Mouse (Mus musculus): Measurements from ENCODE around the gene Dagla. TPM values are rescaled to one million over a fixed set of nuclear protein-coding genes. Genes with fewer than 3 reads are reported as not detected.

The Dagla gene
- polyA plus RNA-seq, 1 experiment: 24.8 TPM

GRCm38 (mm10) chr19:10235784-10236565 lies 68.7 kb downstream of the Dagla start:
- TF ChIP-seq POLR2A (IDR thresholded peaks at IDR 0.05; ENCODE audit: borderline replicate concordance, extremely low read depth, insufficient read depth, insufficient read length, poor library complexity, severe bottlenecking) (no peak), CTCF (IDR thresholded peaks at IDR 0.05; ENCODE audit: borderline replicate concordance, extremely low read depth, insufficient read depth, insufficient read length) (no peak)
- DNase-seq (ENCODE audit: low read depth): no peak

DNA sequence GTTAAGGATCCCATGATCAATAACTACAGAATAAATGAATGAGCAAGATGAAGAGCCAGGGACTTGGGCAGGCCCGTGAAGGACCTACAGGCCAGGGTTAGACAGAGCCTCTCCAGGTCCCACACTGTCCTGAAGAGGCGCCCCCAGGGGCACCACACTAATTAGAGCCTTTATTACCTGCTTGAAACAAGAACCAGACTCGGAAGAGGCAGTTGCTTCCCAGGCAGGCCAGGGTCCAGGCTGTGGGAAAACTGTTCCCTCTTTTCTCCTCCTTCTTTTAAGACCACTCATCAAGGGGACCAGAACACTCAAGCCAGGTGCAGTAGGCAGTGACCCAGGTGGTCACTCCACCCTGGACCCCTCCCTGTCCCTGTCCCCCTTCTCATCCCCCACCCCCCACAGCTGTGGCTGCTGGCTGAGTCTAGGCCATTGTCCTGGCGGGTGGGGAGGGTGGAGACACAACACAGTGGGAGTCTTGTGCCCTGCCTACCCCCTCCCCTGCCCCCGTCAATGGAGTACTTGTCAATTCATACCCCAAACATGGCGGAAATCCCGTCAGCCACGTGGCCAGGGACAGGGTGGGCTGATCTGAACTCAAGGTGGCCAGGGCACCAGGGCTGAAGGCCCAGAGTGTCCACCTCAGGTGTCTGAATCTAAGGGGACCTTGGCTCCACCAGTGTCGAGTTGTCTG lies 72.2 kb downstream of the Dagla start:
- TF ChIP-seq POLR2A (IDR thresholded peaks at IDR 0.05; ENCODE audit: borderline replicate concordance, extremely low read depth, insufficient read depth, insufficient read length, poor library complexity, severe bottlenecking) (no peak), CTCF (IDR thresholded peaks at IDR 0.05; ENCODE audit: borderline replicate concordance, extremely low read depth, insufficient read depth, insufficient read length) (no peak)
- DNase-seq (ENCODE audit: low read depth): no peak

- no peak for DNase-seq (ENCODE audit: low read depth)
- TF ChIP-seq POLR2A (IDR thresholded peaks at IDR 0.05; ENCODE audit: borderline replicate concordance, extremely low read depth, insufficient read depth, insufficient read length, poor library complexity, severe bottlenecking) (no peak), CTCF (IDR thresholded peaks at IDR 0.05; ENCODE audit: borderline replicate concordance, extremely low read depth, insufficient read depth, insufficient read length) (no peak)
These were observed 72.8 kb downstream of the Dagla start for GRCm38 (mm10) chr19:10231871-10232270.

DNA sequence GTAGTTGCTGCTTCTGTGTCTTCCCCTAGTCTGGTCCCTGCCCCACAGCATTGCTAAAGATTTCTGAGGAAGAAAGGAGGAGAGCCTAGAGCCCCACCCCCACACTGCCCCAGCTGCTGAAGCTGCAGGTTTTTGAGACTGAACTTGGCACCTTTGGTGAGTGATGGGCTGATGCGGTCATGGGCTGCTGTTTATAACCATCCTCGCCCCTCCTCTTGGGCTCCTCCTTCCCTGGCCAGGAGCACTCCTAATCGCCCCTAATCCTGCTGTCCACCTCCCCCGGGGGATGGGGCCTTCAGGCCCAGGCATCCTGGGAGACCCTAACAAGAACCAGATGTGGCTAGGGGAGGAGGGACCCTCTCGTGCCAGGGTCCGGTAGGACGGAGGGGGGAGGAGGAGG lies 73.7 kb downstream of the Dagla start:
- TF ChIP-seq POLR2A (IDR thresholded peaks at IDR 0.05; ENCODE audit: borderline replicate concordance, extremely low read depth, insufficient read depth, insufficient read length, poor library complexity, severe bottlenecking) (no peak), CTCF (IDR thresholded peaks at IDR 0.05; ENCODE audit: borderline replicate concordance, extremely low read depth, insufficient read depth, insufficient read length) (no peak)
- DNase-seq (ENCODE audit: low read depth): no peak

DNA sequence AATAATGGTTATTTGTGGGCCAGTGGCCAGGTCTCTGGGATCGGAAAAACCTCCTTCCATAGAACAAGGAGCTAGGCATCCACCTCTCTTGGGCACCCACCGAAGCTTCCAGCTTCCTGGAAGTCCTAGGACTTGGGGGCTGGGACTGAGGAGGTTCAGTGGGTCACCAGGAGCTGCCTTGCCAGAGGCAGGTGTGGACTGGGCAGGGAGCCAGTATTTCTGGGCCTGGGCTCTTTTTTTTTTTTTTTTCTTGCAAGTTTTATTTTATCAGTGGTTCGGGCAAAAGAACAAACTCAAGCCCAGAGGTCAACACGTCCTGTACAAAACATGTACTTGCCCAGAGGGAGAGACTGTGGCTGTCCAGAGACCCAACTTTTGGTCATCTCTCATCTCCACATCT lies 78.9 kb downstream of the Dagla start:
- TF ChIP-seq POLR2A (IDR thresholded peaks at IDR 0.05; ENCODE audit: borderline replicate concordance, extremely low read depth, insufficient read depth, insufficient read length, poor library complexity, severe bottlenecking) (no peak), CTCF (IDR thresholded peaks at IDR 0.05; ENCODE audit: borderline replicate concordance, extremely low read depth, insufficient read depth, insufficient read length) (no peak)
- DNase-seq (ENCODE audit: low read depth): no peak

DNA sequence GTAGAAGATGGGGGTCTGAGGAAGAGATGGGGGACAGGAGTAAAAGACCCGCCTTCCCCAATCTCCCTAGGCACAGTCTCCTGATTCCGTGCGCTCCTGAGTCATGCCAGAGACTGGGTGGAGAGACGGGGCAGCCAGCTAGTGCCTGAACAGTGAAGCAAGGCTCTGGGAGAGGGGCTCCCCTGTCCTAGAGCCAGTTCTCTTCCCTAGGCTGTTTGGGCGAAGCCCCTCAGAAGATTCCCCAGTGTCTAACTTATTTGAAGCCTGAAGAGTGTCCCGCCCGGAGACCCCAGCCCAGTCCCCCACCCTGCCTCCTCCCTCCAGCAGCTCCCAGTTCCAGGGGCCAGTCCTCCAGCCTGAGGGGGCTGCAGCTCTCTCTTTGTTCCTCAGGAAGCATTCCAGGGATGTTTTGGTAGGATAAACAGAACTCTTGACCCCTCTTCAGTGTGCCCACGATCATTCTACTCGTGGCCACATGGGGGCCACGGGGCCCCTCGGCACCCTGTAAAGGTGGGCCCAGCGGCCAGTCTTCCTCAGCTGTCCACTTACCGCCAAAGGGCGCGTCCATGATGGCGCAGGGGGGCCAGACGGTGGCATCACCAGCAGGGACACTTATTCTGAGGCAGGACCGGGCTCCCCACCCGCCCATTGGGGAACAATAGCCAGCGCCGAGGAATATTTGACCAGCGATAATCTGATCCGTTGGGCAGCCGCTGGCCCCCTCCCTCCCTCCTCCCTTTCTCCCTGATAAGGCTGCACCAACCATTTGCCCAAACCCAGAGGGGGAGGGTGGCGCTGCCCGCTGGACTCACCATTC lies 79.8 kb downstream of the Dagla start:
- DNase-seq (ENCODE audit: low read depth): no peak
- TF ChIP-seq CTCF (IDR thresholded peaks at IDR 0.05; ENCODE audit: borderline replicate concordance, extremely low read depth, insufficient read depth, insufficient read length): no peak

DNA sequence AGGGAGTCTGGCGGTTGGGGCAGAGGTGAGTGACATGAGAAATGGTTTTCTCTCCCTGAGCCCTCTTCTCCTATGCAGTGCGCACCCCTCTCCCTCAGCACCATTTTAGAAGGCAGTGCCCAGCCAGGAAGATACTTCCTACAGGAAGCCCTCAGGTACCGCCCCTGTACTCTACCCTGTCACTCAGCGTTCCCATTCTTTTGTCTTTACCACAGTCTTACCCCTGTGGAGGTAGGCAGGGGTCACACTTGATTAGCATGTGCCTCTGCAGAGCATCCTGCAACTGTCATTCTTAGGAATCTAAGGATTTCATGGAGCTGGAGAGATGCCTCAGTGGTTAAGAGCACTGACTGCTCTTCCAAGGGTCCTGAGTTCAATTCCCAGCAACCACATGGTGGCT lies 81.1 kb downstream of the Dagla start:
- TF ChIP-seq POLR2A (IDR thresholded peaks at IDR 0.05; ENCODE audit: borderline replicate concordance, extremely low read depth, insufficient read depth, insufficient read length, poor library complexity, severe bottlenecking): no peak
- TF ChIP-seq CTCF (IDR thresholded peaks at IDR 0.05; ENCODE audit: borderline replicate concordance, extremely low read depth, insufficient read depth, insufficient read length): no peak
- DNase-seq (ENCODE audit: low read depth): no peak

- TF ChIP-seq POLR2A (IDR thresholded peaks at IDR 0.05; ENCODE audit: borderline replicate concordance, extremely low read depth, insufficient read depth, insufficient read length, poor library complexity, severe bottlenecking): no peak
- no peak for TF ChIP-seq CTCF (IDR thresholded peaks at IDR 0.05; ENCODE audit: borderline replicate concordance, extremely low read depth, insufficient read depth, insufficient read length)
- DNase-seq (ENCODE audit: low read depth): no peak
These were observed 82.0 kb downstream of the Dagla start for GRCm38 (mm10) chr19:10222656-10223055.

GRCm38 (mm10) chr19:10221585-10221984 lies 83.1 kb downstream of the Dagla start:
- no peak for TF ChIP-seq CTCF (IDR thresholded peaks at IDR 0.05; ENCODE audit: borderline replicate concordance, extremely low read depth, insufficient read depth, insufficient read length)
- TF ChIP-seq POLR2A (IDR thresholded peaks at IDR 0.05; ENCODE audit: borderline replicate concordance, extremely low read depth, insufficient read depth, insufficient read length, poor library complexity, severe bottlenecking): no peak
- DNase-seq (ENCODE audit: low read depth): peak; percentile 8

- DNase-seq (ENCODE audit: low read depth): no peak
- TF ChIP-seq POLR2A (IDR thresholded peaks at IDR 0.05; ENCODE audit: borderline replicate concordance, extremely low read depth, insufficient read depth, insufficient read length, poor library complexity, severe bottlenecking) (no peak), CTCF (IDR thresholded peaks at IDR 0.05; ENCODE audit: borderline replicate concordance, extremely low read depth, insufficient read depth, insufficient read length) (no peak)
These were observed 85.1 kb downstream of the Dagla start for GRCm38 (mm10) chr19:10219593-10219992.

GRCm38 (mm10) chr19:10219108-10219507 lies 85.6 kb downstream of the Dagla start:
- DNase-seq (ENCODE audit: low read depth): peak; percentile 44
- no peak for TF ChIP-seq POLR2A (IDR thresholded peaks at IDR 0.05; ENCODE audit: borderline replicate concordance, extremely low read depth, insufficient read depth, insufficient read length, poor library complexity, severe bottlenecking)
- TF ChIP-seq CTCF (IDR thresholded peaks at IDR 0.05; ENCODE audit: borderline replicate concordance, extremely low read depth, insufficient read depth, insufficient read length): peak; percentile 68; the same call in 1 of the 2 replicates
